Mouse (Mus musculus) layer of hippocampus, postnatal 25 days (tissue): ENCODE results near the gene Per1. TPM values are rescaled to one million over a fixed set of nuclear protein-coding genes. Genes with fewer than 3 reads are reported as not detected.
"Not testable (repeated sequence)": the region's sequence is repeated elsewhere in the genome, so short reads cannot be mapped to it uniquely, and the experiment has no call there.

ENCODE experiments used
- DNase-seq, 2 experiments: peaks; one replicate each; pipeline ENCODE4 v3.0.0; 2022; ENCODE audit warnings: mixed read lengths in 2 of 2, low spot score in 1 of 2; ENCODE audit errors: extremely low spot score in 1 of 2
- total RNA-seq, 2 experiments: library from RNA; stranded (reverse); gene quantifications; 2 replicates each; pipeline ENCODE4 v1.2.3; 2021

The Per1 gene
- total RNA-seq, 2 experiments from 2014 or later: 70.1 to 89.0 TPM

DNA sequence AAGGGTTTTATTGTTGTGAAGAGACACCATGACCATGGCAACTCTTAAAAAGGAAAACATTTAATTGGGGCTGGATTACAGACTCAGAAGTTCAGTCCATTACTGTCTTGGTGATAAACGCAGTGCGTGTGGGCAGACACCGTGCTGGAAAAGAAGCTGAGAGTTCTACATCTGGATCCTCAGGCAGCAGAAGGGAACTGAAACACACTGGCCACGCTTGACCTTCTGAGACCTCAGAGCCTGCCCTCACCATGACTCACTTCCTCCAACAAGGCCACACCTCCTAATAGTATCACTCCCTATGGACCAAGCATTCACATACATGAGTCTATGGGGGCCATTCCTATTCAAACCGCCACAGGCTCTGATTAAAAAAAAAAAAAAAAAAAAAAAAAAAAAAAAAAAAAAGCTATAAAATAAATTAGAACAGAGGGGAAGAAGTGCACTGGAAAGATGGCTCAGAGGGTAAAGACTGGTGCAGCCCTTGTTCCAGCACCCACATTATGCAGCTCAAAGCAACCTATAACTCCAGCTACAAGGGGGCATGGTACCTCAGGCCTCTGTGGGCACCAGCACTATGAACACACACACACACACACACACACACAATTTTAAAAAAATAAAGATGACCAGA, 16.1 kb upstream of the Per1 start:
- no peak for DNase-seq

GRCm38 (mm10) chr11:69080102-69080854, 14.7 kb upstream of the Per1 start:
- no peak for DNase-seq

GRCm38 (mm10) chr11:69080855-69081222, 14.2 kb upstream of the Per1 start:
- DNase-seq: no peak

- DNase-seq: no peak
These were observed 13.4 kb upstream of the Per1 start for GRCm38 (mm10) chr11:69081613-69082012.

- no peak for DNase-seq
These were observed 9.4 kb upstream of the Per1 start for GRCm38 (mm10) chr11:69085608-69086007.

DNA sequence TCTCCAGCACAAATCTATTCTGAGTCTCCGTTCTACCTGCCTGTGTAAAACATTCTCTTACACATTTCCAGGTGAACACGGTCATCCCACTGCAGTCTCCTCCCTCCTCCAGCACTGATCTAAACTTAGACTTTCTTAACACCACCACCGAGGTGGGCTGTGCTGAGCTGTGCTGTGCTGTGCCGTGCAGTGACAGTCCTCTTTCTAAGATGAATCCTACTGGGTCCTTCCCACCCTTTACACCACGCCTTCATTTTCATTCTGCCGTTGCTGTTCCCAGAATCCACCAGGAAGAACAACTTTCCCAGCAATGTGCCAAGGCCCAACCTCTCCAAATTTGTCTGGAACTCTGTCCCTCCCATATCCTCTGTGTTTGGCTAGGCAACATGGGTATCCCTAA, 8.6 kb upstream of the Per1 start:
- no peak for DNase-seq

GRCm38 (mm10) chr11:69087082-69087481, 7.9 kb upstream of the Per1 start:
- no peak for DNase-seq

DNA sequence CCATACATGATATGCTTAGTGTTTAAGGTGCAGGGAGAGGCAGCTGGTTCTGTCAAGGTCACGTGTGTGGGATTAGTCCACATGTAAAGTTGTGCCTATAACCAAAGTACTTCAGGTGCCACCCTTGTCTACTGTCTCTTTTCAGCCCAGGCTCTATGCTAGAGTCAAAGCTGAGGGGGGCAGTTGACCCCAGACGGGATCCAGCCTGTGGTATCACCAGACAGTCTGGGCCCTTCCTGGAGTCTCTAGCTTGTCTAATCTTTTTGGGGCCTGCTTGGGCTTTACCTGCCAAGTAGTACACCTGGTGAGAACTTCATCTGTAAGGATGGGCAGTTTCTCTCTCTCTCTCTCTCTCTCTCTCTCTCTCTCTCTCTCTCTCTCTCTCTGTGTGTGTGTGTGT, 7.4 kb upstream of the Per1 start:
- DNase-seq: no peak

DNA sequence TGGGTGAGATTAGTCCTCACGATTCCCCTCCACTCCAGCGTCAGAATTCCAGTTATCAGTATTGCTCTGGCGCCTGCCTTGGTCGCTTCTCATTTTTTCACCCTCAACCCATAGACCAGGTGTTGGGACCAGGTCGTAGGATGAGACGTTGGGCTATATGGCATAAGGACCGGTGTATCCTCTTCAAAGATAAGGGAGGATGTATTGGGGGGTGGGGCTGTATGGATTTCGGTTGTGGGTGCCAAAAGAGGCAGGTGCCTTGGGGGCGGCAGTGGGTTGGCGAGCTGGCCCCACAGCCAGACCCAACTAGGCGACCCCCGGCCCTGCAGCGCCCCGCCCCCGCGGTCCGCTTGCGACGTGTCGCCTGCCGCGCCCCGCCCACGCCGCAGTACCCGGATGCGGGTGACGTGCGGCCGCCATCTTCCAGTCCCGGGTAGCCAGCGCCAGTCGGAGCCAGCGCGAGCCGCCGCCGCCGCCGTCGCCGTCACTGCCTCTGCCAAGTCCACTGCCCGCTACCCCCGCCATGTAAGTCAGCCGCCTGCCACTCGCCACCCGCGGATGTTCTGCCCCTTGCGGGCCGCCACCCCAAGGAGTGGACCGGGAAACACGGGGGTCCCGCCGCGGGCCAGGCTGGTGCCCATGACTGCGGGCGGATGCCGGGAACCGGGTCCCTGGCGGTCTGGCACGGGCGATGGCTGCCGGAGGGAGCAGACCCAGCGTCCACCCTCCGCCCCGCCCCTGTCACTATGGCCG, 6.7 kb upstream of the Per1 start, which contains the start of gene Vamp2:
Vamp2 (plus strand) TSS at position 388 of the 753 bp plus-strand sequence.
- peak; percentile 94 to 95 for DNase-seq

- DNase-seq: no peak
These were observed 6.0 kb upstream of the Per1 start for GRCm38 (mm10) chr11:69088856-69089615.

DNA sequence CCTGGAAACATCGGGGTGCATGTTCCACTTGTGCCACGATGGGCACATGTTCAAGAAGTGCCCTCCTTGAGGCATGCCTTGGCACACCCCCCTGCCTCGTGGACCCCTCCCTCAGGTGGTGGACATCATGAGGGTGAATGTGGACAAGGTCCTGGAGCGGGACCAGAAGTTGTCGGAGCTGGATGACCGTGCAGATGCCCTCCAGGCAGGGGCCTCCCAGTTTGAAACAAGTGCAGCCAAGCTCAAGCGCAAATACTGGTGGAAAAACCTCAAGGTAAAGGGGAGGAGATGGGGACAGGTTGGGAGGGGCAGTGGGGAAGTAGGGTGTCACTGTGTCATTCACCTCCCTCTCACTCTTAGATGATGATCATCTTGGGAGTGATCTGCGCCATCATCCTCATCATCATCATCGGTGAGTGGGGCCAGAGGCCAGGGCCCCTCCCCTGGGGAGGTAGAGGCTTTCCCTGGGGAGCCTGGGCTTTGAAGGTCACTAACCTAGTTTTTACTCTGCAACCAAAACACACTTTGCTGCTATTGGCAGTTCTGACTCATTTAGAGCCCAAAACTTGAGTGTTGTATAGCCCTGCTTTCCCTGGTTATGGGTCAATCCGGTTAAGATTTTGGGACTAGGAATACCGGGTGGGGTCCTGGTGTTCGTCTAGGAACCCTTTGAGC, 5.3 kb upstream of the Per1 start:
- DNase-seq: no peak

GRCm38 (mm10) chr11:69090367-69090766, 4.7 kb upstream of the Per1 start:
- DNase-seq: no peak

GRCm38 (mm10) chr11:69091566-69092385, 3.2 kb upstream of the Per1 start:
- no peak for DNase-seq

- DNase-seq: peak; percentile 70 to 94
These were observed 2.6 kb upstream of the Per1 start for GRCm38 (mm10) chr11:69092386-69092751.

DNA sequence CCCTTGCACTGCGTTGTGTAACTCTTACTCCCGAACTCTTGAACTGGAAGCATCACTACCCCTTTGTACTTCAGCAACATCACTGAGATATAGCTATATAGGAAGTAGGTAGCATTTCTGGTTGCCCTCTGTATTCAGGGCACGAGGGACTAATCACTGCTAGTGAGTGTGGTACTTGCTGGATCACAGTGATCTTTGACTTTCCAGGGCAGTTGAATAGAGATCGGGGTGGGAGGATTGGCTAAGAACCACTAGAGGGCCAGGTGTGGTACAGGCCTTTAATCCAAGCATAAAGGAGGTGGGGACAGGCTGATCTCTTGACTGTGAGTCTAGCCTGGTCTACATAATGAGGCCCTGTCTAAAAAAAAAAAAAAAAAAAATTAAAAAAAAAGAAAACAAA, 2.1 kb upstream of the Per1 start:
- DNase-seq: no peak

- DNase-seq: not testable (repeated sequence)
These were observed 1.2 kb upstream of the Per1 start for GRCm38 (mm10) chr11:69093856-69094255.

DNA sequence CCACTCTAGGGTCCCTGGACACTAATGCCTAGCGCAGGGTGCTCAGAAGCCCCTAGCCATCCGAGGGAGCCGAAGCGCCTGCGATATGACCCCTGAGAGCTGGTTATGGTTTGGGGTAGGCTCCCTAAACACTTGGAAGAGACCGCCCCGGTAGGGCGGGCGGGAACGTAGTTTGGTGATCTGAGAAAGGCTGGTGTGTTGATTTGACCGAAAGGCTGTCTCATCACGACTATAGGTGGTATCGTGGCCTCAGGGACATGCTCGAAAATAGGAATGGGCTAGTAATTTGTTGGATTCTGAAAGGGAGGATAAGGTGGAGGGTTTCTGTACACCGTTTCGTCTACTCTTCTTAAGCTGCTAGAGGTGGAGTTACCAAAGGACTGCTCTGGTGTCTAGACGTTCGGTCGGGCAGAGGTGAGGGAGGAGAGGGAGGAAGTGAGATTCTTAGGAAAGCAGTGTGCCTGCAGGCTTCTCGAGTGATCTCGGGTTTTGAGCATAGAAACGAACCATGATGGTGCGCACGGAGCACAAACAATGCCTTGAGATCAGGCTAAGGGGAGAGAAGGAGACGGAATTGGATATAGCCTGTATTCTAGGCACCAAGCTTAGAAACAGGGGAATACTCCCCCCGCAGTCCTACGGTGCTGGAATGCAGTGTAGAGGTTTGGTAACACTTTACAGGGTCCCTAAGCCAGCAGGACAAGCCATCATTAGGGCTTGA, 654 bp downstream of the Per1 start:
- peak in 1 of 2 experiments; percentile 27 for DNase-seq

DNA sequence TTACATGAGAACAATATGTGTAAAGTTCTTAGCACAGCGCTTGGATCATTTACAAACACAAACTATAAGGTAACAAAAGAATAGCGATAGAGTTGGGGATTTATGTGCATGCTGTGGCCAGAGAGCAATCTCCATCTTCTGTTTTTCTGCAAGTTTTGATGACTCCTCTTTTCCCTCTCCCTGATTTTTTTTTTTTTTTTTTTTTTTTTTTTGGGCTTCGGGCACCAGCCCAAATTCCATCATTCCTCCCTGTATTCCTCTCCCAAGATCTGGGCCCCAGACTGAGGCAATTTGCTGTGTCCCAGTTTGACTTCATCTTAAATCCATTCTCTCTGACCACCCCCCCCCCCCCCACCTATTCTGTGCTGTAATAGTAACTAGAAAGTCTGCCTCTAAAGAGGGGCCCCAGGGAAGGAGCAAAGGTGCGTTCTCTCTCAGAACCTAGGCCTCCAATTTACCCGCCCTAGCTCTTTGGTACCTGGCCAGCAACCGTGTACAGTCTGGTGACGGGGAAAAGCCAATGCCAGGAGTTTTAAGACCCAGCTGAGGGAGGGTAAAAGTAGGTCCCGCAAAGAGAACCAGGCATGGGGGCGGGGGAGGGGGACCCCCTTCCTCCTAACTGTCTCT, 1.5 kb downstream of the Per1 start:
- no peak for DNase-seq
